Mouse (Mus musculus): ENCODE measurements around the gene Cspg4. TPM values are rescaled to one million over a fixed set of nuclear protein-coding genes. Genes with fewer than 3 reads are reported as not detected.

Cspg4 gene
- polyA plus RNA-seq, 1 experiment from 2014 or later, result 13.8 TPM

Other genes with a start within 250 kb of the Cspg4 start
- gene Lingo1, start 68.6 kb upstream of the Cspg4 start, polyA plus RNA-seq (2016; fragmentation: Nextera tagmentation; extraction: Ambion mirVana), result 2.1 and 2.5 TPM in 2 replicates
- gene Odf3l1, start 354 bp upstream of the Cspg4 start, polyA plus RNA-seq (2016; fragmentation: Nextera tagmentation; extraction: Ambion mirVana), result 0.52 and 0.53 TPM in 2 replicates
- 12.2 and 14.1 TPM in 2 replicates for gene Snx33, start 63.3 kb downstream of the Cspg4 start, polyA plus RNA-seq (2016; fragmentation: Nextera tagmentation; extraction: Ambion mirVana)
- 77.9 and 80.1 TPM in 2 replicates for gene Imp3, start 72.4 kb downstream of the Cspg4 start, polyA plus RNA-seq (2016; fragmentation: Nextera tagmentation; extraction: Ambion mirVana)
- gene Snupn, start 85.8 kb downstream of the Cspg4 start, polyA plus RNA-seq (2016; fragmentation: Nextera tagmentation; extraction: Ambion mirVana), result 27.1 and 29.2 TPM in 2 replicates
- gene Ptpn9, start 129.9 kb downstream of the Cspg4 start, polyA plus RNA-seq (2016; fragmentation: Nextera tagmentation; extraction: Ambion mirVana), result 39.2 and 41.7 TPM in 2 replicates
- 42.1 and 54.4 TPM in 2 replicates for gene Sin3a, start 207.0 kb downstream of the Cspg4 start, polyA plus RNA-seq (2016; fragmentation: Nextera tagmentation; extraction: Ambion mirVana)